Mouse (Mus musculus): ENCODE measurements around the gene Wfdc21.

Wfdc21 gene

DNA sequence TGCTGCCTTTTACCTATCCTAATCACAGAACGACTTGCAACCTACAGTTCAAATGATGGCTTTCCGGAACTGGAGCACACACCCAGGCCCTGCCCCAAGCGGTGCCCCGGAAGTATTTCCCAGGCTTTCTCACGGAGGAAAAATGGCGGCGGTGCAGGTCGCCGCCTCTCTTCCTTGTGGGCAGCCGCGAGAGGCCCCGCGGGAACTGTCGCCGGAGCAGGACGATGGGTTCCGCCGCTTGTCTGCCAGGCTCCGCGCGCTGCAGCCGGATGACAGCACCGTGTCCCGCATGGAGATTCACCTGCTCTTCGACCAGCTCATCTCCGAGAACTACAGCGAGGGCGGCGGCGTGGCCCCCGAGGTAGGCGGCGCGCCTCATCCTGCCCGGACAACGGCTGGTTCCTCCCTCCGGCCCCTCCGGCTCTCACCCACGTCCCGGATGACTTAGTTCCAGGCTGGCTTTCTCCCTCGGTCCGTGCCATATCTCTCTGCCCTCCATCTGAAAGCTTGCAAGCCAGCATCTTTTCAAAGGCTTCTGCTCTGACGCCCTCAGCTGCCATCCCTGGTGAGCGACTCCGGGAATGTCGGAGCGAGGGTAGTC lies 6.9 kb downstream of the Wfdc21 start, which contains the start of gene Heatr6:
Heatr6 (plus strand) TSS at position 116 of the 601 bp plus-strand sequence.
- DNase-seq (ENCODE audit: low spot score), result peak; percentile 96

DNA sequence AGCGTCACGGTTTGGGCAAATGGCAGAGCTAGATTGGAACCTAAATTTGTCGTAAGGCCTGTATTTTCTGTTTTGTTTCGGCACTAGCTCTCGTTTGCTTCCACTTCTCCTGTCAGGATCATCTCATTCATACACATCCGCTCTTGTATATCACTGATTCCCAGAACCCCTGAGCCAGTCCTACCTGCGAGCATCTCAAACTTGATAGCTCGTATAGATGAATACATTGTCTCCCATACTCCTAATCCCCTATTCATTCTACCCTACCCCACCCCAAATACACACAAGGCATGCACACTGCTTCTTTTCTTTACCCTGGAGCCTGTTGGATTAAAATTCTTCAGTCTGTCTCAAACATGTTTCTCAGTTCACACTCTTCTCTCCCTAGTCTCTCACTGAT lies 7.5 kb downstream of the Wfdc21 start:
- DNase-seq (ENCODE audit: low spot score), result no peak

GRCm38 (mm10) chr11:83767306-83767705 lies 20.6 kb downstream of the Wfdc21 start:
- no peak for DNase-seq (ENCODE audit: low spot score)

GRCm38 (mm10) chr11:83768976-83769375 lies 22.2 kb downstream of the Wfdc21 start:
- no peak for DNase-seq (ENCODE audit: low spot score)

DNA sequence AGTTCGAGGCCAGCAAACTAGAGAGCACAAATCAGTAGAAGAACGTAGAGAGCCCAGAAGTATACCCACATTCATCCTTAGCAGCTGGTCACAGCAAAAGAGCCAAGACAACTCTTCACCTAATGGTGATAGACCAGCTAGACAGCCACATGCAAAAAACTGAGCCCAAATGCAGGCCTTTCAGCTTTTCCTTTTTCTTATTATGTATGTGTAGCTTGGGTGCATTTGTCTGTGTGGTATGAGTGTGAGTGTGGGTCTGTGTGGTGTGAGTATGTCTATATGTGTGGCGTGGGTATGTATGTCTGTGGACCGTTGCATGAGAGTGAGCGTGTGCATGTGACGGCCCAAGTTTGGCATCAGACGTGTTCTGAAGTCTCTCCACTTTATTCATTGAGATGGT lies 24.3 kb downstream of the Wfdc21 start:
- no peak for DNase-seq (ENCODE audit: low spot score)

DNA sequence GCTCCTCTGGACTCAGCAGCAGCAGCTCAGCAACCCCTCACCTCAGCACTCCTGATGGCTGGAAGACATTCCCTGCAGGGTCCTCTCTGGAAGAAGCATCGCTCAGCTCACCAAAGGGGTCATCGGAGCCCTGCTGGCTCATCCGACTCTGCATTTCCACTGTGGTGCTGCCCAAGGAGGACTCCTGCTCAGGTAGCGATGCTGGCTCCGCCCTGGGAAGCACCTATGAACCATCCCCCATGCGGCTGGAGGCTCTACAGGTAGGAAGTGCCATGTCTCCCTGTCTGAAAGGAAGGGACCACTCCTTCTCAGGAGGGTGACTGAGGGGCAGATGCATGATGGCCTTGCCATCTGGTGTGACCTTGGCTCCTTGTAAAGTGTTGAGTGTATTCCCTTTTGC lies 25.6 kb downstream of the Wfdc21 start:
- DNase-seq (ENCODE audit: low spot score), result no peak

DNA sequence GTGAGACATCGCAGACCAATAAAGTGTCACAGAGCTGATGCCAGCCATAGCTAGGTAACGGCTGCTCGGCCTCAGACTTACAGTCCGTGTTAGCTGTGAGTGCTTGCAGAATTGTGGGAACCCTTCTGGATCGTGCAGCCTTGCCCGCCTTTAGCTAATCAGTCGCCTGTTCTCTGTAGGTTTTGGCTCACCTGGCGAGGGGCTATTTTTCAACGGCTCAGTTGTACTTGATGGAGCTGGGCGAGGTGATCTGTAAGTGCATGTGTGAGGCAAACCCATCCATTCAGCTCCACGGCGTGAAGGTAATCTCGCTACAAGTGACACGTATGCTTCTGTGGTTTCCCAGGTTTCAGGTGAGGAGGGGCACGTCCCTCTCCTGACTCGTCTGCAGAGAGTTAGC lies 27.0 kb downstream of the Wfdc21 start:
- DNase-seq (ENCODE audit: low spot score), result no peak

DNA sequence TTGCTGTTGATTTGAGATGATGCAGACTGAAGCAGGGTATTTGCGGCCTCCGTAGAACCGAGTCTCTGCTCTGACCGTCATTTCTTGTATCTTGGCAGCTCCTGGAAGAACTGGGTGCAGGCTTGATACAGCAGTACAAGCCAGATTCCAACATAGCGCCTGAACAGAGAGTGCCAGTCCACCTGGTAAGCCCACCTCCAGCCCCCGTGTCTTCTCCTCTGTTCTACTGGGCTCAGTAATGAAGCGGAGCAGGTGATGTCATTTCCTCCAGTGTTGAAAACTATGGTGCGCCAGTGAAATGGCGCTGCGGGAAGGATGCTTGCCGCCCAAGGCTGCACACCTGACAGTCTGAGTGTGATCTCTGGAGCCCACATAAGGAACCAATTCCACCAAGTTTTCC lies 27.6 kb downstream of the Wfdc21 start:
- DNase-seq (ENCODE audit: low spot score), result no peak

GRCm38 (mm10) chr11:83776798-83777197 lies 30.1 kb downstream of the Wfdc21 start:
- no peak for DNase-seq (ENCODE audit: low spot score)

DNA sequence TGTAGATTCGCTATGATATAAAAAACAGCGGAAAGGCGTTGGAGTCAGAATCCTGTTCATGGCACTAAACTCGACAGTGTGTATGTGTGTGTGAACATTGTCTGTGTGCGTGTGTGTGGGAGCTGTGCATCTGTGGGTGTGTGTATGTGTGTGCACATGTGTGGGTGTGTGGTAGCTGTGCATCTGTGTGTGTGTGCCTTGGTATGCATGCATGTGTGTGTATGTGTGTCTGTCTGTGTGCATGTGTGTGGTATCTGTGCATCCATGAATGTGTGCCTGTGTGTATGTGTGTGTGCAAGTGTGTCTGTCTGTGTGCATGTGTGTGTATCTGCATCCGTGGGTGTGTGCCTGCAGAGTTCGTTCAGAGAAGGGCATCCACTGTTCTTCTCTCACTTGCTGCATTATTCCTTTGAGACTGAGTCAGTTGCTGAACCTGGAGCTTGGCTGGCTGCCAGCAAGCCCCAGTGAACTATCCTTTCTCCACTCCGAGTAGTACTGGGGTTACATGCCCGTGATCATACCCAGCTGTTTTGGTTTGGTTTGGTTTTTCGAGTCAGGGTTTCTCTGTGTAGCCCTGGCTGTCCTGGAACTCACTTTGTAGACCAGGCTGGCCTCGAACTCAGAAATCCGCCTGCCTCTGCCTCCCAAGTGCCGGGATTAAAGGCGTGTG lies 37.3 kb downstream of the Wfdc21 start:
- no peak for DNase-seq (ENCODE audit: low spot score)

- peak; percentile 6 for DNase-seq (ENCODE audit: low spot score)
Observed at GRCm38 (mm10) chr11:83784661-83785060, 37.9 kb downstream of the Wfdc21 start.

GRCm38 (mm10) chr11:83785366-83785765 lies 38.6 kb downstream of the Wfdc21 start:
- DNase-seq (ENCODE audit: low spot score), result peak; percentile 87

DNA sequence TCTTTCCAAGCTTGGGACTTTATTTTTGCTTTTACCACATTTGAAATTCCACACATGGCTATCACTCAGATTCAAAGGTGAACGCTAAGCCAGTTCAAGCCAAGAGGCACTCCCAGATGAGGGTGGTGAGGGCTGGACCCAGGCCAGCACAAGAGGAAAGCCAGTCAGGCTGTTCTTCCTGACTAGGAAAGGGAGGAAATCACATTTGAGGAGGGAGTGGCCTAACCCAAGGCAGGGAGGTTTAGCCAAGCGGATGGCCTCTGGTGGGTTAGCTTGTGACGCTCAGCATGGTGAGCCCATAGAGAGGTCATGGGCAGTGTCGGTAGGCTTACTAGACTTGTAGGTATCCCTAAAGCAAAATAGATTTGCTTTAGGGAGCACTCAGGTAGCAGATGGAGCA lies 40.1 kb downstream of the Wfdc21 start:
- DNase-seq (ENCODE audit: low spot score), result no peak

DNA sequence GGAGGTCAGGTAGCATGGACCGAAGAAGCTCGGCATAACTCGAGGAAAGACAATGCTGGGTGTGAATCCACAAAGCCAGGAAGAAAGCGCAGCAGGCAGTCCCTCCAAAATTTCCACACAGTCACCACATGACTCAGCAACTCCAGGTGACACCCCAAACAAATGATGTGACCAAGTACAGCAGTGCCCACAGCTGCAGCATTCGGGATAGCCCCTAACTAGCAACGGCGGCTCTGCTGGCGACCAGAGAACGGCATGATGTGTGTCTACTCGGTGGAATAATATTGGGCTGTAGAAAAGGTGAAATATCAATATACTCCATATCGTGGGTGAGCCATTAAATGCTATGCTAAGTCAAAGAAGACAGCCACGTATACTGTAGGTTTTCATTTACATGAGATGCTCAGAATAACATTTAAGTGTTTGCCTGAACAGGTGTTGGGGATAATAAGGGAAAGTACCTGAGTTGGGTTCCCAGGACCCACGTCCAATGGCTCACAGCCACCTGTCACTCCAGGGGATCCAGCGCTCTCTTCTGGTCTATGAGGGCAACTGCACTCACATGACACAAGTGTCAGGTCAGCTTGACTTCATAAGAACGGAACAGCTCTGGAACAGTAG lies 40.8 kb downstream of the Wfdc21 start:
- no peak for DNase-seq (ENCODE audit: low spot score)

DNA sequence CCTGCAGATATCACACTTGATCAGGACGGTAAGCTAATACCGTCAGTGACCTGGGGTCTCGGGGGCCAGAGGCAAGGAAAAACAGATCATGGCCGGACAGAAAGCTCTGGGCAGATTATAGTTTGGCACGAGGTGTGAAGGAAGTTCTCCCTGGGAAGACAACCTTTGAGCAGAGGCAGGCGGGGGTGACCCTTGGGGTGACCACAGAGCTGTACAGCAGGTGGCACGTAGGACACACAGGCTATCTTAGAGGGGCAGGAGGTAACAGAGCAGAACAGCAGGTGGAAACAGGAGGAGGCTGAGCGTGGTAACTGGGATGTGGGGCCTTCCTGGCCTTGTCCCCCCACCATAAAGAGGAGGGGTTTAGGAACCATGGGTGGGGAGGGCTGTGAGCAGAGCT lies 41.6 kb downstream of the Wfdc21 start:
- DNase-seq (ENCODE audit: low spot score), result no peak

GRCm38 (mm10) chr11:83789259-83789658 lies 42.5 kb downstream of the Wfdc21 start:
- no peak for DNase-seq (ENCODE audit: low spot score)

DNA sequence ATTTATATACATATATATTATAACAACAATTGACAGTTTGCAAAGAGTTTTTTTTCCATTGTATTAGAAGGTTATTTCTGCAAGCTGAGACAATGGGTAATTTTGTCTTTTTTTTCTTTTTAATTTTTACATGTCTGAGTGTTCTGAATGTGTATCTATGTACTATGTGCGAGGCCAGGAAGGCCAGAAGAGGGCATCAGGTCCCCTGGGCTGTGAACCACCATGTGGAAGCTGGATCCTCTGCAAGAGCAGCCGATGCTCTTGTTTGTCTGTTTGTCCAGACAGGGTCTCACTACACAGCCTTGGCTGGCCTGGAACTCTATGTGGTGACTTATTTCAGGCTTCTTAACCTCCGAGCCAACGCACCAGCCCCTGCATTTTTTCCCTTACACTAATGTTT lies 44.4 kb downstream of the Wfdc21 start:
- no peak for DNase-seq (ENCODE audit: low spot score)

DNA sequence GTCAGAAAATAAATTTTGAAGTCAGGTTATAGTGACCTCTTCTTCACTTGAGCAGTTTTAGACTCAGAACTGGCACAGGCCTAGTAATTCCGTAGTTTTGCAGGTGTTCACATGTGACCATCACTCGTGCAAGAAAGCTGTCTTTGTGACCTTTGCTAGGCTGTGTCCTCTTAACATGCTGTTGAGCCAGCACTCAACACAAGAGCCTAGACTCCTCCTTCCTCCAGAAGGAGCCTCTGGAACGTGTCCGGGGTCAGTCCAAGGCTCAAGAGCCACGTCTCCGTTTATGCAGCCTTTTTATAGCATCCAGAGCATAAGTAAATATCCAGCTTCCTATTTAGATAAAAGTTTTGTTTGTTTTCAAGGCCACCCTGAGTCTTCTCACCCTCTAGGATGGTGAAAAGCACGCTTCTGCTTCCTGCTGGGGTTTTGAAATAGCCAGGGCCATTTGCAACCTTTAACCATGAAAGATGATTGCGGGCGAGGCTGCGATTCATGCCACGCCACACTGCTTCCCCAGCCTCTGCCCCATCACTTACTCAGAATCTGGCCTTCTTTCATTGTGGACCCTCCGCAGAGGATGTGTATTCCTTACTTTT lies 45.7 kb downstream of the Wfdc21 start:
- DNase-seq (ENCODE audit: low spot score), result no peak

DNA sequence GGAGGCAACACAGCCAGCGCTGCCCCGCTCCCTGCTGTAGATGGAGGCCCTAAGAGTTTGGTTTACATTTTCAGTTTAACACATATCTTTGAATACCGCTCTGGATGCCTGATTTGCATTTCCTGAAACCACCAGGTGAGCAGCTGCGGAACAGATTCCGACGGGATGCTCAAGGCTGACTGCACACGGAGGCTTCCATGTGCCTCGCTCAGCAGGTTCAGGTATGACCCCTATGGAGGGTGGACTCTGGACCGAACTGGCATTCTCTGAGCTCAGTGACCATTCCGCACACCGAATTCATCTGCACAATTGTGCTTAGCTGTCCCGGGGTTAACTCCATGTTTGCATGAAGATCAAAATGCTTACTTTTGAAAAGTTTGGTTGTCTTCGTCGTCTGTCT lies 46.5 kb downstream of the Wfdc21 start:
- DNase-seq (ENCODE audit: low spot score), result no peak

GRCm38 (mm10) chr11:83796112-83796511 lies 49.4 kb downstream of the Wfdc21 start:
- no peak for DNase-seq (ENCODE audit: low spot score)

- no peak for DNase-seq (ENCODE audit: low spot score)
Observed at GRCm38 (mm10) chr11:83796980-83797608, 50.4 kb downstream of the Wfdc21 start.

DNA sequence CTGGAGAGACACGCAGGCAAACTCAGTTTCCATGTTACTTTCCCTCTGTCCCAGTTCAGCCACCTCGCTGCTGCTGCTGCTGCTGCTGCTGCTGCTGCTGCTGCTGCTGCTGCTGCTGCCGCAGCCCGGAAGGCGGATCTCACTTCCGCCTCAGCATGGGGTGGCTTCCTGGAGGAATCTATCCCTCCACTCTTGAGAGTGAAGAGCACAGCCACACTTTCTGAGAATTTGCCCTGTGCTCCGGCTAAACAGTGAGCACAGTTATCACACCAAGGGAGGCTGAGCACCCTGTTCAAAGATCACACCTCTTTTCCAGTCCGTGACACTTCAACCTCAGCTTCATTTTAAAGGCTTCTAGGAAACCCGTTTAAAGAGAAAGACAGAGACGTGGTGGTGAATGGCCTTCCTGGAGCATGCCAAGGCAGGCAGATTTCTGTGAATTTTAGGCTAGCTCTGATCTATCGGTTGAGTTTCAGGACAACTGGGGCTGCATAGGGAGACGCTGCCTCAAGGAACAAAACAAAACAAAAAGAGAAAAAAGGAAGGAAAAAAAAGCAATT lies 53.2 kb downstream of the Wfdc21 start:
- DNase-seq (ENCODE audit: low spot score), result no peak

Measured in embryo, embryonic 10.5 days (tissue).